Mouse (Mus musculus): ENCODE data around the gene Adamts2.
A peak's percentile ranks its signal among the peaks of the same experiment; 100 is the strongest.

Adamts2 gene

DNA sequence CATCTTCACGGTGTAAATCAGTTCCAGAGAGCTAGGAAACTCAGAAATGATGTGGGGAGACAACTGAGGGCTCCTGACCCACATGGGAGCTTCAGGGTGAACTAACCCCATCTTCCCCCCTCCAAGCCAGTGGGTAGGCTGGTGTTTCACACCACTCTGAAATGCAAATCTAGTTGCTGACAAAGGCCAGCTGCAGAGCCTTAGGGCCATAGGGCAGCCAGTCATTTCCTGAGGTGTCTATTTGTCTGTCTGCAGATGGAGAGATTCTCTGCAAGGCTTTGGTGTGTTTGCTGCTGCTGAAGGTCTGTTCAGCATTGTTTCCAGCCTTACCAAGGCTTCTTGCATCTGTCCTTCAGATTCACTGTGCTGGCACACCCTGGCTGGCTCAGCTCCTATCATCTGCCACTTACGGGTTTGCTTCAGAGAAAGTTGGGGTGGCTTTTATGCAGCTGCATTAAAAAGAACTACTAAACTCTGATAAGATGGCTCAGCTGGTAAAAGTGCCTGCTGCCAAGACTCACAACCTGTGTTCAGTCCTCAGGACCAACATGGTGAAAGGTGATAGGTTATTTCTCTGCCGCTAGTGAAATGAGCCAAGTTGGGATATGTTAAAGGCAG, 246.7 kb downstream of the Adamts2 start:
- no peak for DNase-seq (ENCODE audit: low read depth, low spot score)

DNA sequence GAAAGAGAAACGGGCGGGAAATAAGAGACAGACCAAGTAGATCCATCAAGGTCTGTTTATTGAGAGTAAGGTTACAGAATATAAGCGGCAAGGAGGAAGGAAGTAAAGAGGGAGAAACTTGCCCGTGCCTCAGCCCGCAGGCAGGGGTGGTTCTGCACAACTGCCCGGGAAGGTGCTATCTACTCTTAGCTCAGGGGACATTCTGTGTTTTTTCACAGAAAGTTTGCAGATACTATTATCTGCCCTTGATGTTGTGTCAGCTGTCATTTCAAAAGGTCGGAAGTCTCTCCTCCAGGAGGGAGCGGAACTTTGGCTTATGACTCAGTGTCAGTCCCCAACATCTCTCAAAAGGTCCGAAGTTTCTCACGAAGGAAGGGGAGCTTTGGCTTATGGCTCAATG, 247.4 kb downstream of the Adamts2 start:
- DNase-seq (ENCODE audit: low read depth, low spot score), result no peak

DNA sequence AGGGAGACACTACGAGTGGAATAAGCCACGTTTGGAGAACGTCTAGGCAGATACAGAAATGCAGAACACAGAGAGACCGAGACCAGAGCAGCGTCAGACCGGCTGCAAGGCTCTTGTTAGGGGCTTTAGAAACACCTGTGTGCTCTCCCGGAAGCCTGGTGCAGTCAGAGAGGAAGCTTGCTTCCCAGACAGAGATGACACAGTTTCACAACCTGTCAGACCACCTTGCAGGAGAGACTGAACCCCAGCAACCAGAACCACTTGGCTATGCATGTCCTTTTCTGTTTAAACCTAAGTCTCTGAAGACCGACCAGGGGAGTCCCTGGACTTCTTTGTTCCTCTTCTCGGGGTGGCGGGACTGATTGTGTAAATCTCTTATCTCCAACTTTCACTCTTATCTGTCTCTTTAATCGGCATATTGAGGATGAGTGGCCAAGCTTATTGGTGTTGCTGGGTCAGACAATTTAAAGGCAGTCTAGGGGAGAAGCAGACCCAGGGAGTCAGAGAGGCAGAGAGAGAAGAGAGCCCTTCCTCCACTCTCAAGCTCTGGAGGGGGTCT, 248.4 kb downstream of the Adamts2 start, which contains the start of gene Grm6:
TSS of gene Grm6 (plus strand) at position 509 of the 559 bp plus-strand sequence.
- peak; percentile 17 for DNase-seq (ENCODE audit: low read depth, low spot score)

DNA sequence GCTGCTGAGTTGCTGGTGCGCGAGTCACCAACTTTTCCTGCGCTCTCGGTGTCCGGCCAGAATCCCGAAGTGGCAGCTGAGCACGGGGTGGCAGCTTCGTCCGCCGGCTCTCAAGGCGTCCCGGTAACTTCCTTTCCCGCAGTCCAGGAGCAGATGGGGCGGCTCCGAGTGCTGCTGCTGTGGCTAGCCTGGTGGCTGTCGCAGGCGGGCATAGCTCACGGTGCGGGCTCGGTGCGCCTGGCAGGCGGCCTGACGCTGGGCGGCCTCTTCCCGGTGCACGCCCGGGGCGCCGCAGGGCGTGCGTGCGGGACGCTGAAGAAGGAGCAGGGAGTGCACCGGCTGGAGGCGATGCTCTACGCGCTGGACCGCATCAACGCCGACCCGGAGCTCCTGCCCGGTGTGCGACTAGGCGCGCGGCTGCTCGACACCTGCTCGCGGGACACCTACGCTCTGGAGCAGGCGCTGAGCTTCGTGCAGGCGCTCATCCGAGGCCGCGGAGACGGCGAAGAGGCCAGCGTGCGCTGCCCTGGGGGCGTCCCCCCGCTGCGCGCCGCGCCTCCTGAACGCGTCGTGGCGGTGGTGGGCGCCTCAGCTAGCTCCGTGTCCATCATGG, 249.2 kb downstream of the Adamts2 start:
- peak; percentile 46 for DNase-seq (ENCODE audit: low read depth, low spot score)
